Mouse (Mus musculus): ENCODE data around the gene Znrf1.

DNA sequence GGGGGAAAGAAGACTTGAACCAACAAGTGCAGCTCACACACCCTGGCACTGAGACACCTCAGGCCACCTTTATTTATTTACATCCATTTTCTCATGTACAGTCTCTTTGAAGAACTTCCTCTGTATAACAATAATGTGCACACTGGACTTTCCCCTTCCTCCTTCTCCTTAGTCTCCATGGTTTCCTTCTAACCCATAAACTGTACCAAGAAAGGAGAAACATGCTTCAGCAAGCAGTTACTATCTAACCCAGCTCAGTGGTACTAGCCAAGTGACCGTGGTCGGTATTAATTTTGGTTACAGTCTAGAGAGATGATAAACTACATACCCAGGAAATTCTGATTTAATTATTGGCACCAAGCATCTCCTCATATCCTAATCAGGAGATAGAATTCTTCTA is 117.6 kb downstream of the Znrf1 start:
- no peak for TF ChIP-seq CTCF (IDR thresholded peaks at IDR 0.05; ENCODE audit: low read depth, low read length)
- no peak for TF ChIP-seq POLR2A (IDR thresholded peaks at IDR 0.05; ENCODE audit: borderline replicate concordance, low read depth, low read length)

Measured in bone marrow macrophage, adult 2 months (primary cell).